Mouse (Mus musculus) limb, embryonic 11.5 days (tissue): ENCODE data around the gene Postn. TPM values are rescaled to one million over a fixed set of nuclear protein-coding genes. Genes with fewer than 3 reads are reported as not detected.

ENCODE experiments used
- ATAC-seq: fragments of 200-750 bp; cut with Nextera tagmentation; 2 replicates; pipeline ENCODE4 v1.8.0; 2017; ENCODE audit warnings: low read depth; ENCODE audit not compliant: insufficient number of reproducible peaks, low FRiP score, low TSS enrichment
- DNase-seq: peaks from one replicate; pipeline ENCODE4 v3.0.0-alpha.2; 2015; ENCODE audit warnings: low spot score
- H3K27ac ChIP-seq: fragments of 300-500 bp; sonication (generic); replicated peaks from 2 replicates; pipeline ENCODE4 v1.5.1; 2014; ENCODE audit warnings: low read depth, mild to moderate bottlenecking, low read length
- H3K27me3 ChIP-seq: fragments of 300-500 bp; sonication (generic); 2 replicates; pipeline ENCODE4 v1.6.1; 2014; ENCODE audit warnings: mild to moderate bottlenecking, low read length, mixed read lengths; ENCODE audit not compliant: control insufficient read depth, insufficient read depth
- H3K36me3 ChIP-seq: fragments of 300-500 bp; sonication (generic); 2 replicates; pipeline ENCODE4 v1.6.1; 2014; ENCODE audit warnings: mild to moderate bottlenecking, low read length, moderate library complexity, mixed read lengths; ENCODE audit not compliant: control insufficient read depth, insufficient read depth
- H3K4me1 ChIP-seq: fragments of 300-500 bp; sonication (generic); 2 replicates; pipeline ENCODE4 v1.6.1; 2014; ENCODE audit warnings: low read length, mixed read lengths; ENCODE audit not compliant: control insufficient read depth, insufficient read depth
- H3K4me2 ChIP-seq: fragments of 300-500 bp; sonication (generic); 2 replicates; pipeline ENCODE4 v1.6.1; 2014; ENCODE audit warnings: low read depth, mild to moderate bottlenecking, moderate library complexity; ENCODE audit not compliant: severe bottlenecking
- H3K4me3 ChIP-seq: fragments of 300-500 bp; sonication (generic); 2 replicates; pipeline ENCODE4 v1.5.1; 2014; ENCODE audit warnings: low read depth, low read length
- H3K9ac ChIP-seq: fragments of 300-500 bp; sonication (generic); 2 replicates; pipeline ENCODE4 v1.6.1; 2014; ENCODE audit warnings: mild to moderate bottlenecking, low read length
- H3K9me3 ChIP-seq: fragments of 300-500 bp; sonication (generic); 2 replicates; pipeline ENCODE4 v1.6.1; 2016; ENCODE audit warnings: low read length; ENCODE audit not compliant: control insufficient read depth
- WGBS: fragments of 180-500 bp; shearing (Covaris S2); extraction: QIAGEN DNeasy Blood & Tissue Kit; methylation state at CpG from one replicate; pipeline ENCODE4 v1.1.7; 2014; 5-methylcytosine and 5-hydroxymethylcytosine counted together
- polyA plus RNA-seq: library from polyadenylated mRNA; unstranded; fragments of >200 nt; fragmentation: Nextera tagmentation; extraction: Ambion mirVana; gene quantifications from 2 replicates; pipeline ENCODE4 v1.2.1, GENCODE M21; 2014

Postn gene
- polyA plus RNA-seq, 1 experiment from 2014 or later = 13.6 TPM

- H3K36me3 ChIP-seq = no peaks in the 10 kb centered on the region
These were observed 15.1 kb downstream of the Postn start for GRCm38 (mm10) chr3:54376014-54376413.

GRCm38 (mm10) chr3:54377647-54378046 is 16.7 kb downstream of the Postn start:
- ATAC-seq (no peak), DNase-seq (no peak)
- no peaks in the 10 kb centered on the region for H3K36me3 ChIP-seq
- no peak overlapping the region for H3K9ac ChIP-seq
- no peaks in the 10 kb centered on the region for H3K4me1 ChIP-seq
- no peak overlapping the region for H3K4me3 ChIP-seq
- no peaks in the 10 kb centered on the region for H3K27me3 ChIP-seq
- H3K9me3 ChIP-seq = no peaks in the 10 kb centered on the region
- H3K27ac ChIP-seq = no peak overlapping the region
- no peak overlapping the region for H3K4me2 ChIP-seq
- WGBS = 18% methylated on average over 2 of the region's 2 CpGs

More at GRCm38 (mm10) chr3:54376014-54376413, 15.1 kb downstream of the Postn start:
- no peaks in the 10 kb centered on the region for H3K27me3 ChIP-seq
- H3K9me3 ChIP-seq = no peaks in the 10 kb centered on the region
- 0 out of 2 replicates have a peak, but pooled peaks cover 3% of the 10 kb centered on the region for H3K4me1 ChIP-seq
- H3K4me2 ChIP-seq = no peak overlapping the region
- H3K9ac ChIP-seq = no peak overlapping the region
- ATAC-seq (no peak), DNase-seq (no peak)
- no peak overlapping the region for H3K27ac ChIP-seq
- WGBS = 96% methylated on average over 6 of the region's 6 CpGs
- no peak overlapping the region for H3K4me3 ChIP-seq

- H3K4me1 ChIP-seq = no peaks in the 10 kb centered on the region
- no peak overlapping the region for H3K4me3 ChIP-seq
- 74% methylated on average over 1 of the region's 1 CpGs for WGBS
- no peak for DNase-seq
- no peak overlapping the region for H3K4me2 ChIP-seq
- no peak overlapping the region for H3K9ac ChIP-seq
- H3K27ac ChIP-seq = no peak overlapping the region
- no peaks in the 10 kb centered on the region for H3K9me3 ChIP-seq
- H3K27me3 ChIP-seq = no peaks in the 10 kb centered on the region
- no peak for ATAC-seq
- H3K36me3 ChIP-seq = no peaks in the 10 kb centered on the region
These were observed 17.2 kb downstream of the Postn start for GRCm38 (mm10) chr3:54378135-54378534.

DNA sequence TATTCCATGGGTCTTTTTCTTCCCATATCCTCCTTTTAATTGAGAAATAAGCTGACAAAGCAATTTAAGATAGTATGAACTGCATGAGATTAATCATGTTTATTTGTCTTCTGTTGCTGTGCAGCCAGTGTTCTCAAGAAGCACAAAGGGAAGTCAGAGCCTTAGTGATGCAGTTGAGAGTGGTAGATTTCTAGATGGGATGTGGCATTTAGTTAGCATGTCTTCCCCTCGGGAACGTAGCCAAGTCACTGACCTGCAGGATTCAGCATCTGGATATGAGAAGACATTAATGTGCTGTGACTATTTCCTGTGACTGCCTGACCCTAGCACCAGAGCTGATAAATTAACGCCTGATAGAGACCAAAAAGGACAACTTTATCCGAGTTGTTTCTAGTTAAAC is 19.1 kb downstream of the Postn start:
- Histone ChIP-seq H3K9me3 (no peaks in the 10 kb centered on the region), H3K4me3 (no peak overlapping the region), H3K27ac (no peak overlapping the region), H3K4me1 (no peaks in the 10 kb centered on the region), H3K9ac (no peak overlapping the region), H3K36me3 (no peaks in the 10 kb centered on the region), H3K4me2 (no peak overlapping the region), H3K27me3 (no peaks in the 10 kb centered on the region)
- WGBS = 63% methylated on average over 4 of the region's 4 CpGs
- DNase-seq (no peak), ATAC-seq (no peak)

- DNase-seq (no peak), ATAC-seq (no peak)
- Histone ChIP-seq H3K27ac (no peak overlapping the region), H3K36me3 (no peaks in the 10 kb centered on the region), H3K27me3 (no peaks in the 10 kb centered on the region), H3K4me3 (no peak overlapping the region), H3K9ac (no peak overlapping the region), H3K9me3 (no peaks in the 10 kb centered on the region), H3K4me2 (no peak overlapping the region), H3K4me1 (no peaks in the 10 kb centered on the region)
- WGBS = 6% methylated on average over 2 of the region's 2 CpGs
These were observed 38.4 kb downstream of the Postn start for GRCm38 (mm10) chr3:54399321-54399720.

DNA sequence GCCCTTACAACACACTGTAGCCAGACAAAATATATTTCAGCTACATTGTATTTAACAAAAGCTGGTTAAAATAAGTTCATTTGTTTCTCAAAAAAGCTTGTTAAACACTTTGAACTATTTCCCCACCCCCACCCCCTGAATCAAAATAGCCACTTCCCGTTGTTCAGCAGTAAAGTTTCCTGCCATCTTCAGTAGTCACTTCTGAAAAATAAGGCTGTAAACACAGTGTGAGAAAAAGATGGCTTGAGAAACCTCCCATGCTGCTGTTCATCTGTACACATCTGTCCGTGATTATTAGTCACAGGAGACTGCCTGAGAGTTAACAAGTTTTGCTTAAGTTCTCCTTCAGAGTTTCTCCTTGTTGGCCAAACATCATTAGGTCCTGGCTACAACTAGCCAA is 39.0 kb downstream of the Postn start:
- no peak for DNase-seq
- Histone ChIP-seq H3K4me2 (no peak overlapping the region), H3K9me3 (no peaks in the 10 kb centered on the region), H3K9ac (no peak overlapping the region), H3K4me1 (no peaks in the 10 kb centered on the region), H3K27ac (no peak overlapping the region), H3K4me3 (no peak overlapping the region), H3K27me3 (no peaks in the 10 kb centered on the region), H3K36me3 (no peaks in the 10 kb centered on the region)
- whole genome bisulfite sequencing = 16% methylated on average over 2 of the region's 2 CpGs
- no peak for ATAC-seq

- no peaks in the 10 kb centered on the region for H3K4me1 ChIP-seq
- no peak for DNase-seq
- no peak overlapping the region for H3K27ac ChIP-seq
- H3K4me3 ChIP-seq = no peak overlapping the region
- no peak for ATAC-seq
- no peaks in the 10 kb centered on the region for H3K27me3 ChIP-seq
- no peak overlapping the region for H3K4me2 ChIP-seq
- H3K9me3 ChIP-seq = no peaks in the 10 kb centered on the region
- H3K36me3 ChIP-seq = no peaks in the 10 kb centered on the region
- no peak overlapping the region for H3K9ac ChIP-seq
- WGBS = 70% methylated on average over 1 of the region's 1 CpGs
These were observed 39.7 kb downstream of the Postn start for GRCm38 (mm10) chr3:54400617-54401016.

GRCm38 (mm10) chr3:54401706-54402105 is 40.8 kb downstream of the Postn start:
- H3K4me2 ChIP-seq = no peak overlapping the region
- no peaks in the 10 kb centered on the region for H3K36me3 ChIP-seq
- 87% methylated on average over 5 of the region's 5 CpGs for WGBS
- no peak for ATAC-seq
- no peaks in the 10 kb centered on the region for H3K9me3 ChIP-seq
- no peaks in the 10 kb centered on the region for H3K27me3 ChIP-seq
- H3K4me3 ChIP-seq = no peak overlapping the region
- no peak overlapping the region for H3K27ac ChIP-seq
- H3K9ac ChIP-seq = no peak overlapping the region
- DNase-seq = no peak
- H3K4me1 ChIP-seq = no peaks in the 10 kb centered on the region

DNA sequence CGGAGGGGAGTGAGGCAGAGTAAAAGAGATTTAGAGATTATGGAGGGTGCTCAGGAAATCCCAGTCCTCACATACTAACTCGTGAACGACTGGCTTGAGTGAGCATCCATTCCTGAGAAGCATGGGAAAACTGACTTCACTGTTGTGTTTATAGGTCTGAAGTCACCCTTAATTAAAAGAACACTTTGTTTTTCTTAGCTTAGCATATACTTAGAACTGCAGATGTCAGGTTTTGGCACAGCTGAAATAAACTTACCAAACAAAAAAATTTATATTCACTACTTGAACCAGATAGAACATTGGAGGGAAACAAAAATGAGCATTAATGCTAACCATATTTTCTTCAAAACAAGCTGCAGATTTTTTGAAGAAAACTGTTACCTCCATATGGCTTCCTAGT is 42.9 kb downstream of the Postn start:
- Histone ChIP-seq H3K36me3 (no peaks in the 10 kb centered on the region), H3K4me1 (no peaks in the 10 kb centered on the region), H3K9me3 (no peaks in the 10 kb centered on the region), H3K27me3 (no peaks in the 10 kb centered on the region), H3K4me2 (no peak overlapping the region), H3K9ac (no peak overlapping the region), H3K4me3 (no peak overlapping the region), H3K27ac (no peak overlapping the region)
- ATAC-seq = no peak
- 61% methylated on average over 3 of the region's 3 CpGs for whole genome bisulfite sequencing
- DNase-seq = no peak
